Mouse (Mus musculus) right cerebral cortex, postnatal 10 days (tissue): ENCODE data around the gene Olfml2b.
A peak's percentile ranks its signal among the peaks of the same experiment; 100 is the strongest.

Experiments
- DNase-seq, 2 experiments: peaks; one replicate each; pipeline ENCODE4 v3.0.0; 2021; ENCODE audit warnings: low spot score in 2 of 2

Gene Olfml2b

DNA sequence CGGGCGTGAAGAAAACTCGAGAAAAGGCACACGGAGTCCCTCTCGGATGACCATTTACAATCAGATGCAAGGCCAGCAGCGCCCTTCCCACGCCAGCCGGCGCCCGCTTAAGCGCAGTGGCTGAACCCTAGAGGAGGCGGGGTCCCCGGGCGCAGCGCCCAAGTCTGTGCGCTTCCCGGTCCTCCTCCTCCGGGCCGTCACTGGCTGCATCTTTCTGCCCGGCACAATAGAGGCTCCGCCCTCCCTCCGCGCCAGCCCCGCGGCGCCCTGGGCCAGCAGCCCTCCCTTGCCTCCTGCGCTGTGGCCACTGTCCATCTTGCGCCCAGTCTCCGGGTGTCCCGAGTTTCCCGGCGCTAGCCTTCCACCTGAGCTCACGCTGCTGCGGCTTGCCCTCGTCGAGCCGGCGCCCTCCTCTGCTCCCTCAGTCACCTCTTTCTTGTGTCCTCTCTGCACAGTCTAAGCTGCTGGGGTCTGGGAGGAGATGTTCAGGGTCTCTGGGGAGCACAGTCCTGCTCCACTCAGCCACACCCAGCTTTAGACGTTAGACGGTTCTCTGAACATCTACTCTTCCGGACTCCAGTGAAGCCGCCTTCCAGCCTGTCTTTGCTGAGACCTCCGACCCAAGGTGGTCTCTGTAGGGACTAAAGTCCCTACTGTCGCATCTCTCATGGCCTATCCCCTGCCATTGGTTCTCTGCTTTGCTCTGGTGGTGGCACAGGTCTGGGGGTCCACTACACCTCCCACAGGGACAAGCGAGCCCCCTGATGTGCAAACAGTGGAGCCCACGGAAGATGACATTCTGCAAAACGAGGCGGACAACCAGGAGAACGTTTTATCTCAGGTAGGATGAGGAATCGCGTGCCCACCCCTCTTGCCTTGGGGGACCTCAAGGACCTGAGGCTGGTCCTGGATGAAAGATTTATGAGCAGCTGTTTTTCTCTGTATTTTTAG lies at the start of gene Olfml2b:
Gene Olfml2b (plus strand): TSS at position 278 of the 951 bp plus-strand sequence.
- DNase-seq: peak; percentile 88 to 89

DNA sequence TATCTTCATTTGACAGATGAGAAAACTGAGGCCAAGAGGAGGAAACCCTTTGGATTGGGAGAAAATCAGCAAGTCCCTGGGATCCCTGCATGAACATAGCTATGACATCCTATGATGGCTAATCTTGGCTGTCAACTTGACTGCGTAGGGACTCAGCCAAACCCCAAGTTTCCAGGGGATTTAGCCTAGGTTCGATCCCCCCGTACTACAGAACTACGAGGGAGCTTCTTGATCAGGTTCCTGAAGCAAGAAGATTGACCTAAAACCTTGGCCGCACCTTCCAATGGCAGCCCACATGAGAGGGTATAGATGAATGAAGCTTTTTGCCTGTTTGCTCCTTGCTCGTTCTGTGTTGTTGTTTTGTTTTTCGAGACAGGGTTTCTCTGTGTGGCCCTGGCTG lies 49.8 kb upstream of the Olfml2b start:
- DNase-seq: no peak

DNA sequence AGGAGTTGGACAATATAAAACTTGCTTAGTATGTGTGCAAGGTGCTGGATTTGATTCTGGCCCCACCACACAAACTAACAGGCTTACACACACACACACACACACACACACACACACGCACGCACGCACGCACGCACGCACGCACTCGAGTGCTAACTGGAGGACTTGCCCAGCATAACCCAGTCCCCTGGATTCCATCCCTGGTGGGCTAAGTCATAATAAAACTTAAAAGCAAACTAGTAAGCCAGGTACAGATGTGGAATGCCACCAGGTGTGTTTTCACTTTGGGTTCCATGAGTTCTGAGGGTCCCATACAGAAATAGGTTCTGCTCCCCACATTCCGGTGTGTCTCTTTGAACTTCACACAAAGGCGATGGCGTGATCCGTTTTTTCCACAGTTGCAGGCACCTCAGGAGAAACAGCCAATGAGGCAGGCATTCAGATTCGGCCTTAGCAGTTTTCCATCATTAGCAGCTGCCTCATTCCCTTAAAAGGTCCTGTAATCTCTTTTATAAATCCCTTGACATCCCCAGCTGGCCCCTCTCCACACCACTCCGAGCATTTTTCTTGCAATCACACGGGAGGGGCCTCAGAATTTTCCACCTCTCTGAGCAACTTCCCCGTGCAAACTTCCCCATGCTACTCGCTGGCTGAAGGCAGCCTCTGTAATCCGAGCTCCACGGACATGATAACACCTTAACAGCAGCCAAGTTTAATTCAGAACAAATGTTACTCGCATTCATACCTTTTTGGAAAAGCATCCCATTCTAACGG lies 38.9 kb upstream of the Olfml2b start:
- no peak for DNase-seq

GRCm38 (mm10) chr1:170607231-170607917 lies 37.0 kb upstream of the Olfml2b start:
- DNase-seq: no peak

- DNase-seq: no peak
These were observed 35.8 kb upstream of the Olfml2b start for GRCm38 (mm10) chr1:170608461-170609071.

GRCm38 (mm10) chr1:170609872-170610271 lies 34.5 kb upstream of the Olfml2b start:
- no peak for DNase-seq

GRCm38 (mm10) chr1:170610289-170610688 lies 34.0 kb upstream of the Olfml2b start:
- no peak for DNase-seq

DNA sequence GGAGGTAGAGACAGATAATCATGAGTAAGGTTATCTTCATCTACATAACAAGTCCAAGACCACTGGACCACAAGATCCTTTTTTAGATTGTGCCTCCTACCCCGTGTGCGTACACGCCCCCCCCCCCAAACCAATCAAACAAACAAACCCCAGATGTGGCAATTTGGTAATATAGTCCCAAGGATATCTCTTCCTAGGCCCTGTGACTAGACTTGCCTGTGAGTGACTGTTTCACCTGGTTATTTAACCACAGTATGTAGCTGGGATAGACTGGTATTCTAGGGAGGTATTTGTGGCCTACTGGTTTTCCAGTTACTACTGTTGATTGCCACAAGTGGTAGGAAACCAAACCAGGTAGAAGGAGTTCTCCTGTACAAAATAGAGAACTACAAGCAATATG lies 33.6 kb upstream of the Olfml2b start:
- no peak for DNase-seq

DNA sequence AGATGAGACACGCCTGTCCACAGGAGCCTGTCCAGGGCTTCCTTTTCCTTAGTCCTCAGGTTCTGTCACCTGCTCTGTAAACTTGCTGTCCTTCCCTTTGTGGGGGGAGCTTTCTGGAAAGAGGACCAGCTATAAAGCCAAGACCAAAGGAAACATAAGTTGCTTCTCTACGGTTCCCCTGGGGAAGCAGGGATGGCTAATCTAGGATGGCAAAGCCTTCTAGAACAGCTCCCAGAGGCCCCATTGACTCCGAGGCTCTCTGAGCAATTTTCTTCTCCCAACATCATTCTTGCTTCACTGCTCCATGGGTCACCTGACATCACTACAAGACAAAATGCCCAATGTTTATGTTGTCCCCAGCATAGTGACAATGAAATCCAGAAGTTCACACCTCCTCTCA lies 32.7 kb upstream of the Olfml2b start:
- no peak for DNase-seq

DNA sequence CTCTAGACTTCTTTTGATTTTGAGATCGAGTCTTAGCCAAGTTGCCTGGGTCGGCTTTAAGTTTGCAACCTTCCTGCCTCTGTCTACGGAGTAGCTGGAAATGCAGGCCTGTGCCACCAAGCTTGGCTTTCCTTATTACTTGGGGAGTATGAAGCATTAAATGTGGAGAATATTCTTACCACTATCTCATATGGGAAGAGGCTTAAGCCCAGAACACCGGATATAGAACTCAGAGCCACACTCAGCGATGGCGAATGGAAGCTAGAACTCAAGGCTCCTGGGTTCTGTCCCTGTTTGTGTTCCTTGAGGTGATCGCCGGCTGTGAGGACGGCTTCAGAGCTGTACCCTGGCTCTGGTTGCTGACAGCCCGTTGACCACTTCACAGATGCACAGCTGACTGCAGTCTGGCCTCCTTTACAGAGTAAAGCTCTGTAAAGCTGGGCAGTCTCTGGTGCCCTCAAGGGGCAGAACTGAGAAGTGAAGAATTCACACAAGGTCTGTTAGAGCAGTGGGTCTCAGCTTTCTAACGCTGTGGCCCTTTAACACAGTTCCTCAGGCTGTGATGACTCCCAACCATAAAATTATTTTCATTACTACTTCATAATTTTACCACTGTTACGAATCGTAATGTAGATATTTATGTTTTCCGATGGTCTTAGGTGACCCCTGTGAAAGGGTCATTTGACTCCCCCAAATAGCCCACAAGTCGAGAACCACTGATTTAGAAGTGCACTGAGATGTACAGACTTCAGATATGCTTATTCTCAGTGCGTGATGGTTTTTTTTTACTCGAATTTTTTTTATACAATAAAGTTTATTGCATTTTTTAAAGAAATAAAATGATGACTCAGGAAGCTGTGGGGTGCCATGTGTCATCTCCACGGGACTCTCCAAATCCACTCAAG lies 31.1 kb upstream of the Olfml2b start:
- DNase-seq: peak; percentile 82 to 87

GRCm38 (mm10) chr1:170619686-170620374 lies 24.5 kb upstream of the Olfml2b start:
- DNase-seq: no peak

GRCm38 (mm10) chr1:170622934-170623333 lies 21.4 kb upstream of the Olfml2b start:
- DNase-seq: no peak

GRCm38 (mm10) chr1:170623432-170623831 lies 20.9 kb upstream of the Olfml2b start:
- no peak for DNase-seq

GRCm38 (mm10) chr1:170630489-170630888 lies 13.8 kb upstream of the Olfml2b start:
- DNase-seq: no peak

- no peak for DNase-seq
These were observed 12.8 kb upstream of the Olfml2b start for GRCm38 (mm10) chr1:170631571-170631970.

- peak; percentile 88 to 89 for DNase-seq
These were observed 11.9 kb upstream of the Olfml2b start for GRCm38 (mm10) chr1:170632385-170632784.

DNA sequence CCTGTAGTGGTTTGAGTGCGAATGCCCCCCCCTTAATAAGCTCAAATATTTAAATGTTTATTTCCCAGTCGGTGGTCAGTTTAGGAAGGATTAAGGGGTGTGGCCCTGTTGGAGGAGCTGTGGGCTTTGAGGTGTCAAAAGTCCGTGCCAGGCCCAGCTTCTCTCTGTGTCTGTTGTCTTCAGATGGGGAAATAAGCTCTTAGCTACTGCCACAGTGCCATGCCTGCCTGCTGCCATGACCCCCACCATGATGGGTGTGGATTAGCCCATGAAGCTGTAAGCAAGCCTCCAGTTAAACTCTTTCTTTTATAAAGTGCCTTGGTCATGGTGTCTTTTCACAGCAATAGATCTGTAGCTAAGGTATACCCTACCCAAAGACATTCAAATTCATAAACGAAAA lies 11.5 kb upstream of the Olfml2b start:
- no peak for DNase-seq

GRCm38 (mm10) chr1:170638941-170639340 lies 5.4 kb upstream of the Olfml2b start:
- no peak for DNase-seq

- peak in 1 of 2 experiments; percentile 16 for DNase-seq
These were observed 1.7 kb downstream of the Olfml2b start for GRCm38 (mm10) chr1:170645896-170646605.
